Mouse (Mus musculus) embryonic facial prominence, embryonic 15.5 days (tissue): ENCODE data around the gene Sgsm2. TPM values are rescaled to one million over a fixed set of nuclear protein-coding genes. Genes with fewer than 3 reads are reported as not detected.

Experiments used
- ATAC-seq: fragments of 200-750 bp; cut with Nextera tagmentation; 2 replicates; pipeline ENCODE4 v1.8.0; 2017; ENCODE audit warnings: low read depth, moderate TSS enrichment; ENCODE audit not compliant: insufficient number of reproducible peaks, low FRiP score, low TSS enrichment
- H3K27ac ChIP-seq: fragments of 300-500 bp; sonication (generic); replicated peaks from 2 replicates; pipeline ENCODE4 v1.5.1; 2015; ENCODE audit warnings: mild to moderate bottlenecking, inconsistent platforms
- H3K27me3 ChIP-seq: fragments of 300-500 bp; sonication (generic); 2 replicates; pipeline ENCODE4 v1.6.1; 2015; ENCODE audit warnings: inconsistent platforms
- H3K36me3 ChIP-seq: fragments of 300-500 bp; sonication (generic); 2 replicates; pipeline ENCODE4 v1.6.1; 2015; ENCODE audit warnings: mild to moderate bottlenecking, inconsistent platforms
- H3K4me1 ChIP-seq: fragments of 300-500 bp; sonication (generic); 2 replicates; pipeline ENCODE4 v1.6.1; 2015; ENCODE audit warnings: inconsistent platforms
- H3K4me2 ChIP-seq: fragments of 300-500 bp; sonication (generic); replicated peaks from 2 replicates; pipeline ENCODE4 v1.6.1; 2015; ENCODE audit warnings: mild to moderate bottlenecking, inconsistent platforms
- H3K4me3 ChIP-seq: fragments of 300-500 bp; sonication (generic); replicated peaks from 2 replicates; pipeline ENCODE4 v1.5.1; 2015; ENCODE audit warnings: mild to moderate bottlenecking, inconsistent platforms
- H3K9ac ChIP-seq: fragments of 300-500 bp; sonication (generic); 2 replicates; pipeline ENCODE4 v1.6.1; 2015; ENCODE audit warnings: inconsistent platforms
- H3K9me3 ChIP-seq: fragments of 300-500 bp; sonication (generic); replicated peaks from 2 replicates; pipeline ENCODE4 v1.6.1; 2016; ENCODE audit warnings: inconsistent platforms
- WGBS: fragments of 180-500 bp; shearing (Covaris S2); methylation state at CpG from one replicate; pipeline ENCODE4 v1.1.7; 2015; 5-methylcytosine and 5-hydroxymethylcytosine counted together
- polyA plus RNA-seq: library from polyadenylated mRNA; unstranded; fragments of >200 nt; fragmentation: Nextera tagmentation; extraction: Ambion mirVana; gene quantifications from 2 replicates; pipeline ENCODE4 v1.2.1, GENCODE M21; 2015

The Sgsm2 gene
- polyA plus RNA-seq, 1 experiment from 2014 or later = 6.8 TPM

GRCm38 (mm10) chr11:74909978-74910377 is 13.1 kb upstream of the Sgsm2 start:
- H3K27me3 ChIP-seq = no peaks in the 10 kb centered on the region
- peaks cover 57% of the 10 kb centered on the region for H3K36me3 ChIP-seq
- no peaks in the 10 kb centered on the region for H3K4me1 ChIP-seq
- no peak overlapping the region for H3K9ac ChIP-seq
- ATAC-seq = no peak
- H3K9me3 ChIP-seq = no peaks in the 10 kb centered on the region
- no peak overlapping the region for H3K4me2 ChIP-seq
- H3K4me3 ChIP-seq = no peak overlapping the region
- no peak overlapping the region for H3K27ac ChIP-seq
- WGBS = 89% methylated on average over 4 of the region's 4 CpGs

- Histone ChIP-seq H3K4me1 (no peaks in the 10 kb centered on the region), H3K4me3 (no peak overlapping the region), H3K9me3 (no peaks in the 10 kb centered on the region), H3K4me2 (no peak overlapping the region), H3K9ac (no peak overlapping the region), H3K36me3 (peaks cover 69% of the 10 kb centered on the region), H3K27me3 (no peaks in the 10 kb centered on the region), H3K27ac (no peak overlapping the region)
- no peak for ATAC-seq
- 80% methylated on average over 12 of the region's 12 CpGs for WGBS
These were observed 11.9 kb upstream of the Sgsm2 start for GRCm38 (mm10) chr11:74908618-74909399.

- no peak overlapping the region for H3K27ac ChIP-seq
- ATAC-seq = no peak
- H3K4me2 ChIP-seq = no peak overlapping the region
- no peak overlapping the region for H3K9ac ChIP-seq
- no peaks in the 10 kb centered on the region for H3K9me3 ChIP-seq
- H3K27me3 ChIP-seq = no peaks in the 10 kb centered on the region
- H3K36me3 ChIP-seq = peaks cover 79% of the 10 kb centered on the region
- 94% methylated on average over 6 of the region's 6 CpGs for WGBS
- no peaks in the 10 kb centered on the region for H3K4me1 ChIP-seq
- no peak overlapping the region for H3K4me3 ChIP-seq
These were observed 11.0 kb upstream of the Sgsm2 start for GRCm38 (mm10) chr11:74907850-74908249.

- H3K27me3 ChIP-seq = no peaks in the 10 kb centered on the region
- no peak overlapping the region for H3K4me2 ChIP-seq
- WGBS = 90% methylated on average over 5 of the region's 5 CpGs
- no peaks in the 10 kb centered on the region for H3K9me3 ChIP-seq
- H3K9ac ChIP-seq = no peak overlapping the region
- peaks cover 79% of the 10 kb centered on the region for H3K36me3 ChIP-seq
- peaks cover 8% of the 10 kb centered on the region for H3K4me1 ChIP-seq
- ATAC-seq = no peak
- no peak overlapping the region for H3K27ac ChIP-seq
- no peak overlapping the region for H3K4me3 ChIP-seq
These were observed 5.6 kb upstream of the Sgsm2 start for GRCm38 (mm10) chr11:74902416-74902815.

- Histone ChIP-seq H3K27ac (no peak overlapping the region), H3K9ac (no peak overlapping the region), H3K4me2 (no peak overlapping the region), H3K36me3 (peaks cover 70% of the 10 kb centered on the region), H3K9me3 (no peaks in the 10 kb centered on the region), H3K4me1 (peaks cover 8% of the 10 kb centered on the region), H3K27me3 (no peaks in the 10 kb centered on the region), H3K4me3 (no peak overlapping the region)
- 92% methylated on average over 6 of the region's 6 CpGs for WGBS
- no peak for ATAC-seq
These were observed 4.7 kb upstream of the Sgsm2 start for GRCm38 (mm10) chr11:74901555-74901954.

GRCm38 (mm10) chr11:74898517-74898827 is 1.6 kb upstream of the Sgsm2 start:
- H3K4me1 ChIP-seq = peaks cover 11% of the 10 kb centered on the region
- H3K27ac ChIP-seq = peak overlapping the region; percentile 86
- H3K4me3 ChIP-seq = peak overlapping the region; percentile 79
- H3K4me2 ChIP-seq = peak overlapping the region; percentile 96
- H3K9ac ChIP-seq = peak overlapping the region; percentile 63
- H3K27me3 ChIP-seq = no peaks in the 10 kb centered on the region
- 0% methylated on average over 7 of the region's 7 CpGs for WGBS
- H3K9me3 ChIP-seq = no peaks in the 10 kb centered on the region
- peaks cover 39% of the 10 kb centered on the region for H3K36me3 ChIP-seq
- ATAC-seq = no peak

GRCm38 (mm10) chr11:74897678-74898516 is 1.0 kb upstream of the Sgsm2 start, which contains the start of gene Tsr1:
Tsr1 (plus strand) TSS chr11:74898071.
- H3K27me3 ChIP-seq = no peaks in the 10 kb centered on the region
- H3K36me3 ChIP-seq = peaks cover 34% of the 10 kb centered on the region
- peak within 1 kb of the TSS; percentile 86 for H3K27ac ChIP-seq
- peaks cover 11% of the 10 kb centered on the region for H3K4me1 ChIP-seq
- peak within 1 kb of the TSS; percentile 65 for H3K9ac ChIP-seq
- H3K4me2 ChIP-seq = peak within 1 kb of the TSS; percentile 96
- peak; percentile 80 for ATAC-seq
- H3K9me3 ChIP-seq = no peaks in the 10 kb centered on the region
- under 1% methylated on average over 54 of the region's 54 CpGs for WGBS
- H3K4me3 ChIP-seq = peak within 1 kb of the TSS; percentile 79

- Histone ChIP-seq H3K9me3 (no peaks in the 10 kb centered on the region), H3K4me1 (peaks cover 11% of the 10 kb centered on the region), H3K4me3 (peak overlapping the region; percentile 79), H3K4me2 (peak overlapping the region; percentile 96), H3K27me3 (no peaks in the 10 kb centered on the region), H3K36me3 (peaks cover 17% of the 10 kb centered on the region), H3K9ac (peak overlapping the region; percentile 65), H3K27ac (peak overlapping the region; percentile 86)
- WGBS = under 1% methylated on average over 52 of the region's 55 CpGs
- ATAC-seq = peak; percentile 71
These were observed 620 bp downstream of the Sgsm2 start for GRCm38 (mm10) chr11:74895980-74896900.

- Histone ChIP-seq H3K27me3 (no peaks in the 10 kb centered on the region), H3K4me3 (no peak overlapping the region), H3K27ac (no peak overlapping the region), H3K36me3 (peaks cover under 1% of the 10 kb centered on the region; the same call in 1 of the 2 replicates), H3K4me1 (peaks cover 11% of the 10 kb centered on the region), H3K9me3 (no peaks in the 10 kb centered on the region), H3K9ac (no peak overlapping the region), H3K4me2 (no peak overlapping the region)
- WGBS = 73% methylated on average over 4 of the region's 4 CpGs
- ATAC-seq = no peak
These were observed 2.2 kb downstream of the Sgsm2 start for GRCm38 (mm10) chr11:74894619-74895018.

GRCm38 (mm10) chr11:74883098-74883497 is 13.8 kb downstream of the Sgsm2 start:
- no peak overlapping the region for H3K4me2 ChIP-seq
- no peak overlapping the region for H3K4me3 ChIP-seq
- H3K9me3 ChIP-seq = no peaks in the 10 kb centered on the region
- H3K27me3 ChIP-seq = no peaks in the 10 kb centered on the region
- H3K4me1 ChIP-seq = peaks cover 10% of the 10 kb centered on the region; the same call in 1 of the 2 replicates
- H3K9ac ChIP-seq = no peak overlapping the region
- H3K27ac ChIP-seq = no peak overlapping the region
- H3K36me3 ChIP-seq = 0 out of 2 replicates have a peak, but pooled peaks cover 5% of the 10 kb centered on the region
- ATAC-seq = no peak
- WGBS = 96% methylated on average over 10 of the region's 10 CpGs
